8 mouse cellular contexts compared by ENCODE assay signal in genomic region chr8:8659503-8660306, GRCm38 (mm10). TPM values are rescaled to one million over a fixed set of nuclear protein-coding genes. Genes with fewer than 3 reads are reported as not detected.
DNase-seq lines count a peak whose midpoint lies in the region; ATAC-seq and TF ChIP-seq lines count a peak whose summit lies in the region.

No protein-coding gene starts in this region.

- no peaks in the 10 kb centered on the region for H3K9me3 ChIP-seq in lung, embryonic 14.5 days (ENCODE audit: low read depth, low read length)

- H3K4me1 ChIP-seq in brown adipose tissue, adult 24 weeks (ENCODE audit: control insufficient read depth, insufficient read depth, insufficient read length, low read length): 0 out of 2 replicates have a peak, but pooled peaks cover 2% of the 10 kb centered on the region
- no peaks in the 10 kb centered on the region for H3K4me1 ChIP-seq in heart, adult 2 months (ENCODE audit: control insufficient read depth, insufficient read depth, low read length)
- H3K4me1 ChIP-seq in lung, embryonic 14.5 days (ENCODE audit: insufficient read depth): 0 out of 2 replicates have a peak, but pooled peaks cover 5% of the 10 kb centered on the region

- H3K27ac ChIP-seq in brown adipose tissue, adult 24 weeks (replicated peaks; ENCODE audit: low read depth, low read length): peak overlapping the region; percentile 41
- H3K27ac ChIP-seq in heart, adult 2 months: peak overlapping the region; percentile 87
- H3K27ac ChIP-seq in lung, embryonic 14.5 days (ENCODE audit: low read depth): peak overlapping the region; percentile 65

- no peak for TF ChIP-seq EP300 in heart, adult 2 months (IDR thresholded peaks at IDR 0.05; ENCODE audit: insufficient read depth, low read depth, low read length)

- TF ChIP-seq CTCF in heart, adult 2 months (IDR thresholded peaks at IDR 0.05): no peak
- TF ChIP-seq CTCF in lung, embryonic 14.5 days (IDR thresholded peaks at IDR 0.05; ENCODE audit: low read depth): no peak

- 0 out of 2 replicates have a peak, but pooled peaks cover under 1% of the 10 kb centered on the region for H3K79me2 ChIP-seq in heart, adult 2 months (replicated peaks; ENCODE audit: control insufficient read depth, insufficient read depth, low read length)

- peak overlapping the region; percentile 87 for H3K4me2 ChIP-seq in lung, embryonic 14.5 days

- no peak for TF ChIP-seq POLR2A in heart, adult 2 months (IDR thresholded peaks at IDR 0.05; ENCODE audit: insufficient read depth, low read depth, low read length)

- no peak for ATAC-seq in lung, embryonic 14.5 days (ENCODE audit: insufficient read depth)

- peak overlapping the region; percentile 85 for H3K9ac ChIP-seq in heart, adult 2 months (ENCODE audit: low read depth, low read length)
- peak overlapping the region; percentile 93 for H3K9ac ChIP-seq in lung, embryonic 14.5 days

- DNase-seq in left cerebral cortex, postnatal 25 days (ENCODE audit: low spot score in 2 of 2): peak; percentile 54 to 60
- DNase-seq in left cerebral cortex, adult 11 months (ENCODE audit: low spot score): no peak
- peak; percentile 37 to 55 for DNase-seq in heart, adult 2 months
- DNase-seq in kidney, adult 9 months: peak; percentile 10
- DNase-seq in lung, embryonic 14.5 days: peak; percentile 64
- DNase-seq in right cerebral cortex, postnatal 10 days (ENCODE audit: low spot score in 2 of 2): peak; percentile 53 to 61
- no peak for DNase-seq in ovary, adult 18-20 months (ENCODE audit: low spot score)

- peak overlapping the region; percentile 81 for H3K4me3 ChIP-seq in brown adipose tissue, adult 24 weeks (ENCODE audit: insufficient read depth, low read depth, low read length)
- H3K4me3 ChIP-seq in heart, adult 2 months: peak overlapping the region; percentile 88
- peak overlapping the region; percentile 87 for H3K4me3 ChIP-seq in lung, embryonic 14.5 days (ENCODE audit: low read depth, low read length)

- H3K36me3 ChIP-seq in heart, adult 2 months (ENCODE audit: control insufficient read depth, insufficient read depth, low read length): peaks cover 2% of the 10 kb centered on the region; the same call in 1 of the 2 replicates
- H3K36me3 ChIP-seq in lung, embryonic 14.5 days (ENCODE audit: insufficient read depth): peaks cover 14% of the 10 kb centered on the region

- intact Hi-C loops in left cerebral cortex, postnatal 25 days (cut with DNase I): loop anchor here (5.0 to 10.0 kb wide), 6 partner anchors 518 to 1642 kb away; no protein-coding TSS in a partner anchor
- intact Hi-C loops in heart, adult 2 months (cut with DNase I): loop anchor here (2.0 to 5.0 kb wide), 9 partner anchors 29 to 518 kb away; no protein-coding TSS in a partner anchor

- H3K27me3 ChIP-seq in heart, adult 2 months (ENCODE audit: control insufficient read depth, insufficient read depth, low read length): no peaks in the 10 kb centered on the region
- no peaks in the 10 kb centered on the region for H3K27me3 ChIP-seq in lung, embryonic 14.5 days (ENCODE audit: insufficient read depth, low read length)

- 2% methylated on average over 53 of the region's 53 CpGs for WGBS in heart, adult 2 months
- under 1% methylated on average over 53 of the region's 53 CpGs for WGBS in lung, embryonic 14.5 days

RNA-seq across cellular contexts. Expression of gene Efnb2, which starts 1.3 kb away (rescaled TPM):
- total RNA-seq in left cerebral cortex, postnatal 25 days (2021): 10 to 100 TPM; 67.2 to 69.6 TPM
- polyA plus RNA-seq in brown adipose tissue, adult 24 weeks (2012; ENCODE audit: insufficient read depth, insufficient read length, missing spikeins): 3.3 and 6.5 TPM in 2 replicates
- total RNA-seq in heart, adult 2 months (2021): 10 to 100 TPM; 16.8 to 24.1 TPM
- 22.2 and 27.8 TPM in 2 replicates for polyA plus RNA-seq in heart, adult 2 months (2012; rRNA removed)
- 33.9 and 38.4 TPM in 2 replicates for polyA plus RNA-seq in lung, embryonic 14.5 days (2014; fragmentation: Nextera tagmentation; extraction: Ambion mirVana)

RNA-seq across cellular contexts. Expression of gene Arglu1, which starts 30.6 kb away (rescaled TPM):
- total RNA-seq in left cerebral cortex, postnatal 25 days (2021): 100 to 1,000 TPM in 1 of 2 experiments, 10 to 100 TPM in 1; 85.3 to 102 TPM
- 30.1 and 39.8 TPM in 2 replicates for polyA plus RNA-seq in brown adipose tissue, adult 24 weeks (2012; ENCODE audit: insufficient read depth, insufficient read length, missing spikeins)
- total RNA-seq in heart, adult 2 months (2021): 10 to 100 TPM; 26.3 to 28.8 TPM
- polyA plus RNA-seq in heart, adult 2 months (2012; rRNA removed): 24.0 and 40.7 TPM in 2 replicates
- 159 and 164 TPM in 2 replicates for polyA plus RNA-seq in lung, embryonic 14.5 days (2014; fragmentation: Nextera tagmentation; extraction: Ambion mirVana)

Comparison
In these comparisons a context has a peak if more than half of its experiments do, and no peak if none do; other contexts are left out.
1. DNase-seq: peak in left cerebral cortex, postnatal 25 days (2 of 2), heart, adult 2 months (2 of 2), kidney, adult 9 months (single experiment), lung, embryonic 14.5 days (single experiment) and right cerebral cortex, postnatal 10 days (2 of 2); none in left cerebral cortex, adult 11 months (single experiment) and ovary, adult 18-20 months (single experiment).
2. Peak in every context shown above with its lines, with median percentiles within 50 percentile points of each other: H3K27ac ChIP-seq and H3K4me3 ChIP-seq.